Mouse (Mus musculus) liver, embryonic 14.5 days (tissue): ENCODE data around the gene Blcap.

ENCODE experiments used
- CTCF ChIP-seq: IDR thresholded peaks from 2 replicates; pipeline ENCODE4 v1.5.1; 2016; ENCODE audit warnings: antibody characterized with exemption, low read depth, control low read depth
- EP300 ChIP-seq: IDR thresholded peaks from 2 replicates; pipeline ENCODE4 v1.6.1; 2016; ENCODE audit warnings: antibody characterized with exemption, low read depth

DNA sequence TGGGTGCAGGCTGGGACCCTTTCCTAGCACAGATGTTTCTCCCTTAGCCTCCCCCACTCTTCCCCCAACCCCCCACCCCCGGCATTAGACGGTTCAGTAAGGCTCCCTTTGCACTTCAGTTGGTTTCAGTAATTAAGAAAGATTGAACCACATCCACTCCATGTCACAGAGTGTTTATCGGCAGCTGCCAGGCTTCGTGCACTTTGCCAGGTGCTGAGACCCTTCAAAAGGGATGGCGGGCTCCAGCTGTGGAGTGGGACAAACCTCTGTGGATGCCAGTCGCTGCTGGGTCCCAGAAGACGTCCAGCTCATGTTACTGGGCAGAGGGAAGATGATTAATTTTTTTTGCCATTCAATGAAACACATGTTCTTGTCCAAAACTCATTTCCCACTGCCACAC lies 52.6 kb downstream of the Blcap start:
- TF ChIP-seq EP300 (no peak), CTCF (no peak)
